Mouse (Mus musculus) intestine, embryonic 14.5 days (tissue): ENCODE results near the gene Pigv. TPM values are rescaled to one million over a fixed set of nuclear protein-coding genes. Genes with fewer than 3 reads are reported as not detected.

Experiments
- ATAC-seq: fragments of 200-750 bp; cut with Nextera tagmentation; replicated peaks from 2 replicates; pipeline ENCODE4 v1.8.0; 2017; ENCODE audit warnings: low read depth, moderate number of reproducible peaks, moderate TSS enrichment, moderate library complexity; ENCODE audit not compliant: low FRiP score, low TSS enrichment
- DNase-seq: peaks from one replicate; pipeline ENCODE4 v3.0.0-alpha.2; 2018; ENCODE audit warnings: low spot score
- H3K27ac ChIP-seq: fragments of 300-500 bp; sonication (generic); 2 replicates; pipeline ENCODE4 v1.5.1; 2014; ENCODE audit warnings: low read depth, mild to moderate bottlenecking, control low read depth
- H3K27me3 ChIP-seq: fragments of 300-500 bp; sonication (generic); replicated peaks from 2 replicates; pipeline ENCODE4 v1.6.1; 2014; ENCODE audit warnings: low read length, control low read depth; ENCODE audit not compliant: control insufficient read depth, insufficient read depth
- H3K36me3 ChIP-seq: fragments of 300-500 bp; sonication (generic); 2 replicates; pipeline ENCODE4 v1.6.1; 2014; ENCODE audit warnings: low read length, control low read depth; ENCODE audit not compliant: control insufficient read depth, insufficient read depth
- H3K4me1 ChIP-seq: fragments of 300-500 bp; sonication (generic); replicated peaks from 2 replicates; pipeline ENCODE4 v1.6.1; 2014; ENCODE audit warnings: low read length, control low read depth, mixed read lengths; ENCODE audit not compliant: control insufficient read depth, insufficient read depth
- H3K4me2 ChIP-seq: fragments of 300-500 bp; sonication (generic); 2 replicates; pipeline ENCODE4 v1.6.1; 2014; ENCODE audit warnings: low read length
- H3K4me3 ChIP-seq: fragments of 300-500 bp; sonication (generic); 2 replicates; pipeline ENCODE4 v1.5.1; 2014; ENCODE audit warnings: low read depth, low read length, control low read depth, mixed read lengths
- H3K9ac ChIP-seq: fragments of 300-500 bp; sonication (generic); 2 replicates; pipeline ENCODE4 v1.6.1; 2014; ENCODE audit warnings: mild to moderate bottlenecking, low read length
- H3K9me3 ChIP-seq: fragments of 300-500 bp; sonication (generic); 2 replicates; pipeline ENCODE4 v1.6.1; 2016; ENCODE audit warnings: low read length, control low read depth; ENCODE audit not compliant: control insufficient read depth
- WGBS: fragments of 180-500 bp; shearing (Covaris S2); extraction: QIAGEN DNeasy Blood & Tissue Kit; methylation state at CpG from one replicate; pipeline ENCODE4 v1.1.7; 2014; 5-methylcytosine and 5-hydroxymethylcytosine counted together
- polyA plus RNA-seq: library from polyadenylated mRNA; unstranded; fragments of >200 nt; fragmentation: Nextera tagmentation; extraction: Ambion mirVana; gene quantifications from 2 replicates; pipeline ENCODE4 v1.2.1, GENCODE M21; 2014

The Pigv gene
- polyA plus RNA-seq, 1 experiment from 2014 or later: 14.4 TPM

DNA sequence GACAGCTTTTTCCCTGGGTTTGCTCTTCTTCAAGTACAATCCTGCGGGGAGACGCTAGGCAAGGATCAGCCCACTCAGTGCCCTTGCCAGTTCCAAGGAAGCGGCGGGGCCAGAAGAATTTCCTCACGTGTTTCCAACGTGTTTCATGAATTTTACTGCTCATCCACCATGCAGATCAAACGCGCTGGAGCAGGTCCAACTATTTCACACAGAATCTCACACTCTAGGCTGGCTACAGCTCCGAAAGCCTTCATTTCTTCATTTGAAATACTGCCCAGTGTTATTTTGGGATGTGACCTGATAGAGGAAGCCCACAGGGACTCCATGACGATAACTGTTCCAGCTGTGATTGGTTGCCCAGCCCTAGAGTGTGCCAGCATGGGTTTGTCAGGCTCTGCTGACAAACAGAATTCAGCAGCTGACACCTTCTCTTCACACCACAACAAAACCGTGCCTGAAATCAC is 28.5 kb upstream of the Pigv start:
- Histone ChIP-seq H3K9ac (no peak overlapping the region), H3K4me3 (no peak overlapping the region), H3K27ac (no peak overlapping the region), H3K9me3 (no peaks in the 10 kb centered on the region), H3K4me1 (peaks cover 4% of the 10 kb centered on the region), H3K36me3 (peaks cover 77% of the 10 kb centered on the region), H3K27me3 (no peaks in the 10 kb centered on the region), H3K4me2 (no peak overlapping the region)
- DNase-seq (no peak), ATAC-seq (no peak)
- WGBS: 72% methylated on average over 11 of the region's 11 CpGs

DNA sequence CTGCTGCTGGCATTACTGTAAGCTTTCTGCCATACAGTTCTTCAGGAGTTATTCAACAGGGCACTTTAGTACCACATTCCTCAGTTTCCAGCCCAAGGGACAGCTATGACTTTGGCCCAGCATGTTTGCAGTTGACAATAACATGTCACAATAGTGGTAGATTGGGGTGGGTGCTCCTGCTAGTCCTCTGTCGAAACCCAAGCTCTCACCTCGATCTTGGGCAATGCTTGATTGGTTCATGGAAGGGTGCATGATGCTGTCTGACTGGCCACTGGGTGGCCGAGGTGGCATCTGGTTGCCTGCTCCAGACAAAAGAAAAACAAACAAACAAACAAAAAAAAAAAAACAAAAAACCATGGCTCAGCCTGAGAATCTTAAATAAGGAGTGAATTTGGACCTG is 22.9 kb upstream of the Pigv start:
- Histone ChIP-seq H3K27me3 (no peaks in the 10 kb centered on the region), H3K36me3 (peaks cover 80% of the 10 kb centered on the region), H3K9ac (no peak overlapping the region), H3K4me2 (no peak overlapping the region), H3K4me3 (no peak overlapping the region), H3K9me3 (no peaks in the 10 kb centered on the region), H3K4me1 (peaks cover 16% of the 10 kb centered on the region), H3K27ac (no peak overlapping the region)
- 90% methylated on average over 3 of the region's 3 CpGs for WGBS
- ATAC-seq (no peak), DNase-seq (no peak)

DNA sequence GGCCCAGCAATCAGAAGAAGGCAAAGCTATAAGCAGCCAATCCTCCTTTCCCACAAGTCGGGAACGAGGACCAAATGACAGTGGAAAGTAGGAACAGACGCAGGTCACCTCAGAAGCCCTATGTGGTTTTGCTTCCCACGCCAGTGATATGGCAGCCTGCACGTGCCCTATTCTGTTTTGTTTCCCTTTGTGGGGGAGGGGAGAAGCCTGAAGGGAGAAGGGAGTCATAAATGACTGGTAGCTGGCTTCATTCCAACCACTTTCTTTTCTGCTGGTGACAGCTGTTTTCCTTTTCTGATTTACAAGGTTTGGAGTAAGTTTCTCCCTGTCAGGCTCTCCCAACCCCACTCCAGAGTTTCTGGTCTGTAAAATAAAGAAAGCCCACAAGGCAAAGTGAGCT is 17.8 kb upstream of the Pigv start:
- no peak overlapping the region for H3K4me3 ChIP-seq

DNA sequence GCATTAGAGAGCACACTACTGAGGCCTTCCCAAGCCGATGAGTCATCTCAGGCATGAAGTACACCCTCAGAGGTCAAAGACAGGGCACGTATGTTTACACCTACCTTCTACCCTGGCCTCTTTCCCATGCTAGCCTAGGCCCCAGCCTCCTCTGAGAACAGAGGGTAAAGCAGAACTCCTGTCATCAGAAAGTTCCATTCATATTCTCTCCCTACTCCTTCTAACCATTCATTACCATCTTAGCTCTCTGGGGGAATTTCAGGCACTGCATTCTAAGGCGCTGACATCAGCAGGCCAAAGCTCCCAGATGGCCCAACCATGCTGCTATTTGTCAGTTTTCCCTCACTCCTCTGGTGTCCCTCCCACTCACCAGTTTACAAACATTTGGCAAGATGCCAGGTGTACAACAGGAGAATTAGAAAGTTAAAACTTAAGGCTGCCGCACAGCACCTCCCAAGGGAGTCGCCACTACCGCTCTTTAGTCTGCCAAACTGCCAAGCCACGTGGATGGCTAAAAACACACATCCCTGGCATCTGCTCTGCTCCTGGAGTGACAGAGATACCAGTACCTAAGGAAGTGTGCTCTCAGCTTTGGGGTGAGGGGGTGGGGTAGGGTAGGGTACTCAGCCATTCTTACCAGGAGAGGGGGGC is 16.1 kb upstream of the Pigv start:
- 34% methylated on average over 7 of the region's 7 CpGs for WGBS
- ATAC-seq (peak; percentile 67), DNase-seq (no peak)
- H3K27me3 ChIP-seq: no peaks in the 10 kb centered on the region
- no peak overlapping the region for H3K4me2 ChIP-seq
- H3K4me3 ChIP-seq: no peak overlapping the region
- H3K9ac ChIP-seq: no peak overlapping the region
- peaks cover 100% of the 10 kb centered on the region for H3K36me3 ChIP-seq
- peaks cover 40% of the 10 kb centered on the region for H3K4me1 ChIP-seq
- no peaks in the 10 kb centered on the region for H3K9me3 ChIP-seq
- peak overlapping the region; percentile 7; the same call in 1 of the 2 replicates for H3K27ac ChIP-seq

More for the DNA sequence above, 17.8 kb upstream of the Pigv start:
- Histone ChIP-seq H3K27me3 (no peaks in the 10 kb centered on the region), H3K9me3 (no peaks in the 10 kb centered on the region), H3K9ac (no peak overlapping the region), H3K27ac (no peak overlapping the region; the same call in 1 of the 2 replicates), H3K4me1 (peaks cover 40% of the 10 kb centered on the region), H3K36me3 (peaks cover 100% of the 10 kb centered on the region), H3K4me2 (no peak overlapping the region)
- ATAC-seq (no peak), DNase-seq (no peak)
- WGBS: 10% methylated on average over 5 of the region's 5 CpGs

DNA sequence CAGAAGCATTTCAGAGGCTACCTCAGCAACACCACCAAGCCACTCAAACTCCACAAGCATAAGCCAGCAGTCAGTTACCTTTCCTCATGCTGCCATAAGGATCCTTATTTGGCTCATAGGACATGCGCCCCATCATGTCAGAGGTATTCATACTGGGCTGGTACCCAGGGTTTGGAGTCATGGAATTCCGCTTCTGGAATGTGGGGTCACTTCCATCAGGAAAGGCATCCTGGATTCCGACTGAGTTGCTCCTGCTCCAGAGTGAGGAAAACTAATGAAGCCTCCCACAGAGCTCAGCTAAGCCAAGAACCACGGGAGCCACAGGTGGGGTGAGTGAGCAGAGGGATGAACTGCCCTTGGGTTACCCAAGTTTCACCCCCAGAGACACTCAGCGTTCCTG is 14.7 kb upstream of the Pigv start:
- WGBS: 88% methylated on average over 5 of the region's 5 CpGs

DNA sequence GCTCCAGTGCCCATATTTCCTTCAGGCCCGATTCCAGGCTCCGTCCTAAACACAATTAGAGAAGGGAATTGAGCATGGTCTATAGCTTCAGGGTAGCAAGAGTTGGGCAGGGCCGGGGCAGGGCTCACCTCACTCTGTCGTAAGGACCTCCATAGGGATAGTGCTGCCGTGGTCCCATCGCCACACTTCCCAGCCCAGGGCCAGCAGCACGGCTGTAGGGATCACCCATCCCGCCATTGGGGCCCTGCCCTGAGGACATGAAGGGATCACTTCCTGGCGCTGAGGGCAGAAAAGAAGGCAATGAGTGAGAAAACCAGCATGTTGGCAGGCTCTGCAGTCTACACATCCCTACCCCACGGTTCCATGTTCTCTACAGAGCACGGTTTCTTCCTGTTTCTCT is 14.1 kb upstream of the Pigv start:
- H3K27ac ChIP-seq: no peak overlapping the region
- no peaks in the 10 kb centered on the region for H3K9me3 ChIP-seq
- DNase-seq (no peak), ATAC-seq (no peak)
- H3K4me3 ChIP-seq: no peak overlapping the region
- H3K9ac ChIP-seq: no peak overlapping the region
- no peaks in the 10 kb centered on the region for H3K27me3 ChIP-seq
- peaks cover 100% of the 10 kb centered on the region for H3K36me3 ChIP-seq
- H3K4me1 ChIP-seq: peaks cover 35% of the 10 kb centered on the region
- WGBS: 86% methylated on average over 11 of the region's 11 CpGs
- H3K4me2 ChIP-seq: no peak overlapping the region

More for the DNA sequence above, 14.7 kb upstream of the Pigv start:
- Histone ChIP-seq H3K4me3 (no peak overlapping the region), H3K4me2 (no peak overlapping the region), H3K27me3 (no peaks in the 10 kb centered on the region), H3K9me3 (no peaks in the 10 kb centered on the region), H3K4me1 (peaks cover 40% of the 10 kb centered on the region), H3K36me3 (peaks cover 100% of the 10 kb centered on the region), H3K9ac (no peak overlapping the region), H3K27ac (no peak overlapping the region)
- no peak for ATAC-seq
- no peak for DNase-seq

DNA sequence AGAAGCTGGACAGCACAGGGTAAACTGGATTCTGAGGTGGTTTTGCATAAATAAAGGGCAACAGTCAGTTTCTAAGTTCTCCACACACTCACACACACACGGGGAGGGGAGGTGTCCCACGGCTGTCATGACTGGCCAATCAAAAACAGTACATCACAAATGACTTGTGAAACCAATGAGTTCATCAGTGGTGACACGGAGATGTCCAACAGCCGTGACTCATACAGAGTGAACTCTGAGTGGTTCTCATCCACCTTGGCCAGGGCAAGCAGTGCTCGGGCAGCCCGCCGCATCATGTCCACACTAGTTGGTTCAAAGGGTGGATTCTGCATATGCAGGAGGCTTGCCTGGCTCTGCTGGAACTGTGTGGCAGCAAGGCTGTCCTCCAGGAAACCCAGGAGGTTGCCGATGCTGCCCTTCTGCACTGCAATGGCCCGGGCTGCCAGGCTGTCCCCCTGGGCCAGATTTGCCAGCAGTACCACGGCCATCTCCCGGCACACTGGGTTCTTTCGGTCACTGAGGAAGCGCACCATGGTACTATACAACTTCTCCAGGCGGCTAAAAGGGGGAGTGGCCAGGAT is 7.8 kb upstream of the Pigv start:
- no peak for ATAC-seq

DNA sequence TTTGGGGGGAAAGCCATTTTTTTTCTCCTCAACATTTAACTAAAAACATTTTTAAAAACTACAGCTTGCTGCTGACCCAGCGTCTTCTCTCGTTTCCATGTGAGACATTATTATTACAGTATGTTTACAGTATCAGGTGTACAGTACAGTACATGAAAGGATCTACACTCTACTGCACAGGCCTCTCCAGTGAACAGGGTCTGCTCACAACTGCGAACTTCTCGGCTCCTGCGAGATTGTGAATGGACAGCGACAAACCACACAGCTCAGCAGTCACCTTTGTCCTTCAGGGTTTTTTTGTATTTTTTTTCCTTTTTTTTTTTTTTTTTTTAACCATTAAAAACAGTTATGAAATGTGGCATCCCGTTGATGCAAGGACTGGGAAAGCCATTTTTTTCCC is 7.2 kb upstream of the Pigv start:
- WGBS: 83% methylated on average over 7 of the region's 7 CpGs

More for the DNA sequence above, 7.8 kb upstream of the Pigv start:
- no peak overlapping the region for H3K4me3 ChIP-seq
- H3K4me2 ChIP-seq: no peak overlapping the region
- peaks cover 20% of the 10 kb centered on the region for H3K4me1 ChIP-seq
- peaks cover 71% of the 10 kb centered on the region for H3K36me3 ChIP-seq
- H3K9ac ChIP-seq: no peak overlapping the region
- H3K27me3 ChIP-seq: no peaks in the 10 kb centered on the region
- no peaks in the 10 kb centered on the region for H3K9me3 ChIP-seq
- DNase-seq: no peak
- no peak overlapping the region for H3K27ac ChIP-seq
- WGBS: 88% methylated on average over 14 of the region's 14 CpGs

DNA sequence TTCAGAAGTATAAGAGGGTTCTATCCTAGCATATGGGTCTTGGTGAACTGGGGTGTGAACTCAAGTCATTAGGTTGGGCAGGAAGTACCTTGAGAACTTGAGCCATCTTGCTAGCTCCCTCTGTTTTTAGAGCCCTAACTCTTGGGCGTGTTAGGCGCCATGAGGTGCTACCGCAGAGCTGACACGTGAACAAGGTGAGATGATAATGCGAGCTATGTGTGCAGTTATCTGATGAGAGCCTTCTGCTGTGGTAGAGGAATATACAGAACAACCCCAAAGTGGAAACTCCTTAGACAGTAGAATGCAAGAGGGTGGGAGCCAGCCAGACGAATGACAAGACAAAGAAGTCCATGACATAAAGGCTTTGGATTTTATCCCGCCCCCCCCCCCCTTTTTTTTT is 4.8 kb upstream of the Pigv start:
- WGBS: 79% methylated on average over 7 of the region's 7 CpGs
- ATAC-seq: no peak
- no peak overlapping the region for H3K27ac ChIP-seq

More for the DNA sequence above, 7.2 kb upstream of the Pigv start:
- H3K4me2 ChIP-seq: no peak overlapping the region
- H3K9ac ChIP-seq: no peak overlapping the region
- no peak for DNase-seq
- peaks cover 65% of the 10 kb centered on the region for H3K36me3 ChIP-seq
- H3K27ac ChIP-seq: no peak overlapping the region
- ATAC-seq: no peak
- no peak overlapping the region for H3K4me3 ChIP-seq
- H3K4me1 ChIP-seq: peaks cover 22% of the 10 kb centered on the region
- H3K9me3 ChIP-seq: no peaks in the 10 kb centered on the region
- H3K27me3 ChIP-seq: no peaks in the 10 kb centered on the region

More for the DNA sequence above, 4.8 kb upstream of the Pigv start:
- Histone ChIP-seq H3K9ac (no peak overlapping the region), H3K9me3 (no peaks in the 10 kb centered on the region), H3K4me2 (no peak overlapping the region), H3K4me3 (no peak overlapping the region), H3K27me3 (no peaks in the 10 kb centered on the region), H3K36me3 (peaks cover 41% of the 10 kb centered on the region), H3K4me1 (peaks cover 28% of the 10 kb centered on the region)
- no peak for DNase-seq
